Mouse (Mus musculus) spleen, postnatal 0 days (tissue): ENCODE measurements around the gene Ift172. TPM values are rescaled to one million over a fixed set of nuclear protein-coding genes. Genes with fewer than 3 reads are reported as not detected.

ENCODE experiments used
- polyA plus RNA-seq: library from polyadenylated mRNA; unstranded; fragments of >200 nt; fragmentation: Nextera tagmentation; extraction: Ambion mirVana; gene quantifications from 2 replicates; pipeline ENCODE4 v1.2.1, GENCODE M21; 2015

The Ift172 gene
- polyA plus RNA-seq = 6.0 and 6.3 TPM in 2 replicates

GRCm38 (mm10) chr5:31290521-31291360 lies at the start of gene Ift172:
Ift172 (minus strand) TSS chr5:31291116.

GRCm38 (mm10) chr5:31297047-31297757 lies 6.3 kb upstream of the Ift172 start, which contains the start of gene Gckr:
Gckr (plus strand) TSS chr5:31297443.

GRCm38 (mm10) chr5:31295606-31296141 lies 4.8 kb upstream of the Ift172 start, which contains the start of gene Fndc4:
Fndc4 (minus strand) TSS chr5:31296080.

GRCm38 (mm10) chr5:31251541-31252101 lies 39.3 kb downstream of the Ift172 start, which contains the start of gene Krtcap3:
Krtcap3 (plus strand) TSS chr5:31251691.

GRCm38 (mm10) chr5:31240637-31241521 lies 50.0 kb downstream of the Ift172 start, which contains the start of the genes Nrbp1 and Gm9970:
Nrbp1 (plus strand) TSS chr5:31240864.
Gm9970 (minus strand) TSS chr5:31241232.

GRCm38 (mm10) chr5:31220448-31221303 lies 70.2 kb downstream of the Ift172 start, which contains the start of gene Ppm1g:
Ppm1g (minus strand) TSS chr5:31220687.

Other genes starting within 250 kb of the Ift172 start
- gene Atraid, start 242.8 kb downstream of the Ift172 start, polyA plus RNA-seq = 82.7 and 102 TPM in 2 replicates
- gene Slc5a6, start 242.2 kb downstream of the Ift172 start, polyA plus RNA-seq = 2.3 and 3.0 TPM in 2 replicates
- gene Cad, start 236.3 kb downstream of the Ift172 start, polyA plus RNA-seq = 13.9 and 14.0 TPM in 2 replicates
- gene Dnajc5g, start 184.8 kb downstream of the Ift172 start, polyA plus RNA-seq = not detected in 2 replicates
- gene Slc30a3, start 182.9 kb downstream of the Ift172 start, polyA plus RNA-seq = not detected in 2 replicates
- not detected in 2 replicates for gene Trim54, start 174.4 kb downstream of the Ift172 start, polyA plus RNA-seq
- gene Ucn, start 152.3 kb downstream of the Ift172 start, polyA plus RNA-seq = not detected in 2 replicates
- 18.6 and 23.3 TPM in 2 replicates for gene Mpv17, start 136.9 kb downstream of the Ift172 start, polyA plus RNA-seq
- gene Gm29609, start 111.2 kb downstream of the Ift172 start, polyA plus RNA-seq = 0.81 and 1.0 TPM in 2 replicates
- gene Gtf3c2, start 111.0 kb downstream of the Ift172 start, polyA plus RNA-seq = 32.6 and 32.8 TPM in 2 replicates
- 59.4 and 66.3 TPM in 2 replicates for gene Snx17, start 97.9 kb downstream of the Ift172 start, polyA plus RNA-seq
- 50.9 and 53.3 TPM in 2 replicates for gene Eif2b4, start 97.7 kb downstream of the Ift172 start, polyA plus RNA-seq
- gene Zfp513, start 88.8 kb downstream of the Ift172 start, polyA plus RNA-seq = 3.3 and 3.5 TPM in 2 replicates
- gene Ppm1g, start 70.4 kb downstream of the Ift172 start, polyA plus RNA-seq = 120 and 133 TPM in 2 replicates
- 54.5 and 67.5 TPM in 2 replicates for gene Nrbp1, start 50.3 kb downstream of the Ift172 start, polyA plus RNA-seq
- gene Gm9970, start 49.9 kb downstream of the Ift172 start, polyA plus RNA-seq = 0.42 and 0.48 TPM in 2 replicates
- gene Krtcap3, start 39.4 kb downstream of the Ift172 start, polyA plus RNA-seq = 6.8 and 10.3 TPM in 2 replicates
- 6.5 and 6.7 TPM in 2 replicates for gene Fndc4, start 5.0 kb upstream of the Ift172 start, polyA plus RNA-seq
- 0.18 TPM in 1 of 2 replicates, not detected in the other for gene Gckr, start 6.3 kb upstream of the Ift172 start, polyA plus RNA-seq
- gene Zfp512, start 161.3 kb upstream of the Ift172 start, polyA plus RNA-seq = 21.0 and 25.4 TPM in 2 replicates
- not detected in 2 replicates for gene 4930548H24Rik, start 194.6 kb upstream of the Ift172 start, polyA plus RNA-seq
- gene Gpn1, start 203.6 kb upstream of the Ift172 start, polyA plus RNA-seq = 17.1 and 19.3 TPM in 2 replicates
- gene Slc4a1ap, start 235.9 kb upstream of the Ift172 start, polyA plus RNA-seq = 17.9 and 19.3 TPM in 2 replicates
- gene Supt7l, start 236.7 kb upstream of the Ift172 start, polyA plus RNA-seq = 9.7 and 11.1 TPM in 2 replicates